Mouse (Mus musculus): ENCODE data around the gene Map2k1.
A peak's percentile ranks its signal among the peaks of the same experiment; 100 is the strongest.
"Not testable (repeated sequence)": the region's sequence is repeated elsewhere in the genome, so short reads cannot be mapped to it uniquely, and the experiment has no call there.

Map2k1 gene

GRCm38 (mm10) chr9:64253021-64253904 lies at the start of gene Map2k1:
Gene Map2k1, minus strand, starts transcription at chr9:64253631.
- peak; percentile 100 for DNase-seq (ENCODE audit: inconsistent age in 2 of 2, low spot score in 1 of 2)

GRCm38 (mm10) chr9:64303086-64303485 lies 49.7 kb upstream of the Map2k1 start:
- not testable (repeated sequence) for DNase-seq (ENCODE audit: inconsistent age in 2 of 2, low spot score in 1 of 2)

- DNase-seq (ENCODE audit: inconsistent age in 2 of 2, low spot score in 1 of 2), result no peak
Measured at GRCm38 (mm10) chr9:64282404-64282987, 29.1 kb upstream of the Map2k1 start.

GRCm38 (mm10) chr9:64281781-64282178 lies 28.3 kb upstream of the Map2k1 start:
- no peak for DNase-seq (ENCODE audit: inconsistent age in 2 of 2, low spot score in 1 of 2)

GRCm38 (mm10) chr9:64281105-64281780 lies 27.8 kb upstream of the Map2k1 start, which contains the start of gene Tipin:
Gene Tipin, plus strand, starts transcription at chr9:64281581.
- DNase-seq (ENCODE audit: inconsistent age in 2 of 2, low spot score in 1 of 2), result peak; percentile 95 to 99

GRCm38 (mm10) chr9:64278665-64279310 lies 25.4 kb upstream of the Map2k1 start:
- DNase-seq (ENCODE audit: inconsistent age in 2 of 2, low spot score in 1 of 2), result no peak

GRCm38 (mm10) chr9:64277706-64278105 lies 24.3 kb upstream of the Map2k1 start:
- DNase-seq (ENCODE audit: inconsistent age in 2 of 2, low spot score in 1 of 2), result peak; percentile 62 to 87

- DNase-seq (ENCODE audit: inconsistent age in 2 of 2, low spot score in 1 of 2), result no peak
Measured at GRCm38 (mm10) chr9:64274919-64275318, 21.5 kb upstream of the Map2k1 start.

GRCm38 (mm10) chr9:64274291-64274690 lies 20.9 kb upstream of the Map2k1 start:
- DNase-seq (ENCODE audit: inconsistent age in 2 of 2, low spot score in 1 of 2), result no peak

GRCm38 (mm10) chr9:64273757-64274156 lies 20.3 kb upstream of the Map2k1 start:
- no peak for DNase-seq (ENCODE audit: inconsistent age in 2 of 2, low spot score in 1 of 2)

- DNase-seq (ENCODE audit: inconsistent age in 2 of 2, low spot score in 1 of 2), result peak; percentile 19 to 71
Measured at GRCm38 (mm10) chr9:64272611-64273010, 19.2 kb upstream of the Map2k1 start.

- no peak for DNase-seq (ENCODE audit: inconsistent age in 2 of 2, low spot score in 1 of 2)
Measured at GRCm38 (mm10) chr9:64271249-64271648, 17.8 kb upstream of the Map2k1 start.

- not testable (repeated sequence) for DNase-seq (ENCODE audit: inconsistent age in 2 of 2, low spot score in 1 of 2)
Measured at GRCm38 (mm10) chr9:64268836-64269235, 15.4 kb upstream of the Map2k1 start.

- DNase-seq (ENCODE audit: inconsistent age in 2 of 2, low spot score in 1 of 2), result no peak
Measured at GRCm38 (mm10) chr9:64268196-64268595, 14.8 kb upstream of the Map2k1 start.

GRCm38 (mm10) chr9:64267231-64267630 lies 13.8 kb upstream of the Map2k1 start:
- DNase-seq (ENCODE audit: inconsistent age in 2 of 2, low spot score in 1 of 2), result no peak

- no peak for DNase-seq (ENCODE audit: inconsistent age in 2 of 2, low spot score in 1 of 2)
Measured at GRCm38 (mm10) chr9:64264813-64265212, 11.4 kb upstream of the Map2k1 start.

GRCm38 (mm10) chr9:64261023-64261422 lies 7.6 kb upstream of the Map2k1 start:
- DNase-seq (ENCODE audit: inconsistent age in 2 of 2, low spot score in 1 of 2), result no peak

- DNase-seq (ENCODE audit: inconsistent age in 2 of 2, low spot score in 1 of 2), result no peak
Measured at GRCm38 (mm10) chr9:64259906-64260305, 6.5 kb upstream of the Map2k1 start.

GRCm38 (mm10) chr9:64256204-64256603 lies 2.8 kb upstream of the Map2k1 start:
- DNase-seq (ENCODE audit: inconsistent age in 2 of 2, low spot score in 1 of 2), result no peak

- DNase-seq (ENCODE audit: inconsistent age in 2 of 2, low spot score in 1 of 2), result no peak
Measured at GRCm38 (mm10) chr9:64255422-64255821, 2.0 kb upstream of the Map2k1 start.

GRCm38 (mm10) chr9:64252591-64253020 lies 825 bp downstream of the Map2k1 start:
- no peak for DNase-seq (ENCODE audit: inconsistent age in 2 of 2, low spot score in 1 of 2)

Measured in adrenal gland, adult (tissue).